ENCODE assay signal across 23 mouse cellular contexts in the genomic region with DNA sequence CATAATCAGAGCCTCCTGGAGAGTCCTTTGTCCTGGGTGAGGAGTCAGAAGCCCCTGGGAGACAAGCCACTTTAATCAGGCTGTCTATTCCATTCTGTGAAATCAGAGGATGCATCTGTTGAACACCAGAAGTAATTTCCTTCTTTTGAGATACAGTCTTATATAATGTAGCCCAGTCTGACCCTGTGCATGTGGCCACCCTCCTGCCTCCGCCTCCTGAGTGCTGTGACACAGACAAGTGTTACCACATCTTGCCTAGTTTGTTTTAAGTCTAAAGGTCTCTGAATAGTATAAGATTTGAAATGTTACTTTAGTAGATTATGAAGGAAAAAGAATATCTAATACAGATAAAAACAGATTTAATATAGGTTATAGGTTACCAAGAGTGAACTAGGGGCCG. TPM values are rescaled to one million over a fixed set of nuclear protein-coding genes. Genes with fewer than 3 reads are reported as not detected.
A peak's percentile ranks its signal among the peaks of the same experiment; 100 is the strongest.
DNase-seq lines count a peak whose midpoint lies in the region; ATAC-seq and TF ChIP-seq lines count a peak whose summit lies in the region.
"Had no signal": no experiment of that assay in that cellular context is flagged by ENCODE, and none has a peak within 500 bp of the region (broad histone marks: within the 10 kb centered on the region; RNA-seq: fewer than 3 reads in every experiment).

No protein-coding gene starts in this region.

- TF ChIP-seq POLR2A in liver, adult 2 months (IDR thresholded peaks at IDR 0.05; ENCODE audit: extremely low read depth, insufficient read depth, low read length) = no peak

- H3K79me2 ChIP-seq in liver, adult 2 months (ENCODE audit: control insufficient read depth, insufficient read depth, low read length) = peaks cover under 1% of the 10 kb centered on the region; the same call in 1 of the 2 replicates

- H3K4me1 ChIP-seq in forebrain, embryonic 13.5 days = peaks cover 21% of the 10 kb centered on the region
- peaks cover 2% of the 10 kb centered on the region; the same call in 1 of the 2 replicates for H3K4me1 ChIP-seq in forebrain, embryonic 11.5 days (replicated peaks; ENCODE audit: control insufficient read depth, insufficient read depth, low read length)
- peaks cover 26% of the 10 kb centered on the region for H3K4me1 ChIP-seq in liver, adult 2 months (ENCODE audit: control insufficient read depth, insufficient read depth, low read length)
- peaks cover 6% of the 10 kb centered on the region for H3K4me1 ChIP-seq in liver, embryonic 11.5 days (replicated peaks; ENCODE audit: control insufficient read depth, insufficient read depth, low read length)

- no peak overlapping the region for H3K4me3 ChIP-seq in forebrain, embryonic 13.5 days
- no peak overlapping the region for H3K4me3 ChIP-seq in forebrain, embryonic 11.5 days (ENCODE audit: low read depth, low read length)
- no peak overlapping the region for H3K4me3 ChIP-seq in liver, adult 2 months (ENCODE audit: insufficient read depth, low read depth, low read length)
- no peak overlapping the region for H3K4me3 ChIP-seq in liver, embryonic 11.5 days (ENCODE audit: low read depth, low read length)
- H3K4me3 ChIP-seq: embryonic facial prominence, embryonic 10.5 days; embryonic facial prominence, embryonic 12.5 days; forebrain, embryonic 12.5 days; forebrain, embryonic 15.5 days had no signal

- no peak for TF ChIP-seq CTCF in liver, adult 2 months (IDR thresholded peaks at IDR 0.05; ENCODE audit: low read depth, low read length)

- no peak for DNase-seq in forebrain, embryonic 11.5 days (ENCODE audit: low spot score)
- peak; percentile 80 for DNase-seq in liver, adult 2 months (ENCODE audit: extremely low read depth, low read depth, low spot score)
- no peak for DNase-seq in liver, embryonic 11.5 days (ENCODE audit: low spot score)
- DNase-seq in 416B (ENCODE audit: low read depth) (peak; percentile 86), adipocyte (ENCODE audit: low spot score) (peak; percentile 59)
- DNase-seq: adrenal gland, adult 8-10 months; adrenal gland, postnatal 14 days; adrenal gland, postnatal 36 days; cerebellum, adult 11-12 months; cerebellum, adult 2 months; cerebellum, adult 9-10 months; cerebellum, postnatal 14 days; cerebellum, postnatal 36 days; forebrain, postnatal 0 days had no signal

- no peaks in the 10 kb centered on the region for H3K9me3 ChIP-seq in forebrain, embryonic 13.5 days (replicated peaks)
- H3K9me3 ChIP-seq in forebrain, embryonic 11.5 days (ENCODE audit: control insufficient read depth, low read length) = no peaks in the 10 kb centered on the region
- H3K9me3 ChIP-seq in liver, embryonic 11.5 days (ENCODE audit: control insufficient read depth, low read length) = no peaks in the 10 kb centered on the region
- H3K9me3 ChIP-seq: embryonic facial prominence, embryonic 10.5 days; embryonic facial prominence, embryonic 12.5 days; forebrain, embryonic 12.5 days; forebrain, embryonic 15.5 days had no signal

- ATAC-seq in forebrain, embryonic 13.5 days = no peak
- no peak for ATAC-seq in forebrain, embryonic 11.5 days (replicated peaks; ENCODE audit: low FRiP score)
- no peak for ATAC-seq in liver, embryonic 11.5 days (replicated peaks; ENCODE audit: low FRiP score)
- no peak for ATAC-seq in activated CD4-positive, CD25-positive, alpha-beta regulatory T cell, adult 4 months
- ATAC-seq: forebrain, embryonic 15.5 days; forebrain, postnatal 0 days; Patski had no signal

- H3K27me3 ChIP-seq in forebrain, embryonic 13.5 days = peaks cover 36% of the 10 kb centered on the region
- peaks cover 4% of the 10 kb centered on the region; the same call in 1 of the 2 replicates for H3K27me3 ChIP-seq in forebrain, embryonic 11.5 days (ENCODE audit: control insufficient read depth, insufficient read depth, low read length)
- no peaks in the 10 kb centered on the region for H3K27me3 ChIP-seq in liver, adult 2 months (ENCODE audit: control insufficient read depth, insufficient read depth, low read length)
- H3K27me3 ChIP-seq in liver, embryonic 11.5 days (replicated peaks; ENCODE audit: control insufficient read depth, insufficient read depth, low read length) = peaks cover 21% of the 10 kb centered on the region
- H3K27me3 ChIP-seq: Patski had no signal

- WGBS in forebrain, embryonic 13.5 days = 92% methylated on average over 2 of the region's 2 CpGs
- 93% methylated on average over 2 of the region's 2 CpGs for WGBS in forebrain, embryonic 11.5 days
- 42% methylated on average over 2 of the region's 2 CpGs for WGBS in liver, adult 2 months
- 87% methylated on average over 2 of the region's 2 CpGs for WGBS in liver, embryonic 11.5 days

- 0 out of 2 replicates have a peak overlapping the region, but pooled peaks have one; percentile 12 for H3K9ac ChIP-seq in forebrain, embryonic 13.5 days
- H3K9ac ChIP-seq in forebrain, embryonic 11.5 days (ENCODE audit: low read length) = no peak overlapping the region
- no peak overlapping the region for H3K9ac ChIP-seq in liver, adult 2 months (ENCODE audit: low read depth, low read length)
- H3K9ac ChIP-seq in liver, embryonic 11.5 days (ENCODE audit: low read depth, low read length) = no peak overlapping the region
- H3K9ac ChIP-seq: embryonic facial prominence, embryonic 12.5 days; forebrain, embryonic 12.5 days; forebrain, embryonic 15.5 days; forebrain, postnatal 0 days had no signal

- H3K36me3 ChIP-seq in forebrain, embryonic 13.5 days (ENCODE audit: poor library complexity, severe bottlenecking) = no peaks in the 10 kb centered on the region
- no peaks in the 10 kb centered on the region for H3K36me3 ChIP-seq in forebrain, embryonic 11.5 days (ENCODE audit: control insufficient read depth, insufficient read depth, low read length)
- no peaks in the 10 kb centered on the region for H3K36me3 ChIP-seq in liver, adult 2 months (ENCODE audit: control insufficient read depth, insufficient read depth, low read length)
- no peaks in the 10 kb centered on the region for H3K36me3 ChIP-seq in liver, embryonic 11.5 days (ENCODE audit: control insufficient read depth, insufficient read depth, low read length)
- H3K36me3 ChIP-seq: embryonic facial prominence, embryonic 10.5 days; embryonic facial prominence, embryonic 12.5 days; forebrain, embryonic 12.5 days; forebrain, embryonic 15.5 days had no signal

- no peak overlapping the region for H3K4me2 ChIP-seq in forebrain, embryonic 13.5 days
- no peak overlapping the region for H3K4me2 ChIP-seq in forebrain, embryonic 11.5 days (ENCODE audit: low read depth, low read length, severe bottlenecking)
- no peak overlapping the region for H3K4me2 ChIP-seq in liver, embryonic 11.5 days
- H3K4me2 ChIP-seq: embryonic facial prominence, embryonic 12.5 days; forebrain, embryonic 12.5 days; forebrain, embryonic 15.5 days had no signal

- H3K27ac ChIP-seq in forebrain, embryonic 13.5 days = no peak overlapping the region
- no peak overlapping the region for H3K27ac ChIP-seq in forebrain, embryonic 11.5 days (ENCODE audit: low read depth, low read length)
- H3K27ac ChIP-seq in liver, adult 2 months (replicated peaks; ENCODE audit: insufficient read depth, low read depth, low read length) = peak overlapping the region; percentile 91
- no peak overlapping the region for H3K27ac ChIP-seq in liver, embryonic 11.5 days (ENCODE audit: low read depth, low read length)
- H3K27ac ChIP-seq: embryonic facial prominence, embryonic 10.5 days; embryonic facial prominence, embryonic 12.5 days; forebrain, embryonic 12.5 days; forebrain, embryonic 15.5 days had no signal

RNA-seq across cellular contexts. Expression of a gene that starts 3.9 kb away (rescaled TPM):
- polyA plus RNA-seq in forebrain, embryonic 13.5 days (2015; fragmentation: Nextera tagmentation; extraction: Ambion mirVana) = 124 and 129 TPM in 2 replicates
- polyA plus RNA-seq in forebrain, embryonic 11.5 days (2014; fragmentation: Nextera tagmentation; extraction: Ambion mirVana) = 95.8 and 103 TPM in 2 replicates
- 48.0 and 49.1 TPM in 2 replicates for total RNA-seq in liver, adult 2 months (2014; rRNA removed)
- polyA plus RNA-seq in liver, adult 2 months (2012; rRNA removed) = 40.2 and 49.0 TPM in 2 replicates
- 75.7 and 77.6 TPM in 2 replicates for polyA plus RNA-seq in liver, embryonic 11.5 days (2014; fragmentation: Nextera tagmentation; extraction: Ambion mirVana)
- 10 to 100 TPM; 76.7 to 88.9 TPM for polyA plus RNA-seq in activated CD4-positive, CD25-positive, alpha-beta regulatory T cell, adult 4 months (2017; shearing (Covaris generic))

RNA-seq across cellular contexts. Expression of a gene that starts 7.1 kb away (rescaled TPM):
- 0.15 and 0.19 TPM in 2 replicates for polyA plus RNA-seq in forebrain, embryonic 13.5 days (2015; fragmentation: Nextera tagmentation; extraction: Ambion mirVana)
- polyA plus RNA-seq in forebrain, embryonic 11.5 days (2014; fragmentation: Nextera tagmentation; extraction: Ambion mirVana) = not detected in 2 replicates
- not detected in 2 replicates for total RNA-seq in liver, adult 2 months (2014; rRNA removed)
- 1.7 TPM in 2 replicates for polyA plus RNA-seq in liver, adult 2 months (2012; rRNA removed)
- polyA plus RNA-seq in liver, embryonic 11.5 days (2014; fragmentation: Nextera tagmentation; extraction: Ambion mirVana) = not detected in 2 replicates
- under 1 TPM in 1 of 2 experiments, not detected in 1; 0.22 TPM for polyA plus RNA-seq in activated CD4-positive, CD25-positive, alpha-beta regulatory T cell, adult 4 months (2017; shearing (Covaris generic))
- total RNA-seq: common myeloid progenitor, adult 5-6 weeks; forebrain, postnatal 0 days had no signal
- polyA plus RNA-seq: cerebellum, adult 2 months; embryonic facial prominence, embryonic 10.5 days; embryonic facial prominence, embryonic 12.5 days; embryonic facial prominence, embryonic 14.5 days; forebrain, embryonic 12.5 days; forebrain, embryonic 15.5 days; forebrain, postnatal 0 days; Patski had no signal

Comparison
In these comparisons a context has a peak if more than half of its experiments do, and no peak if none do; other contexts are left out.
1. DNase-seq: peak in liver, adult 2 months (single experiment), 416B (single experiment) and adipocyte (single experiment); none in forebrain, embryonic 11.5 days (single experiment) and liver, embryonic 11.5 days (single experiment).